Mouse (Mus musculus) frontal cortex, adult 2 months (tissue): ENCODE measurements around the gene Col6a3. TPM values are rescaled to one million over a fixed set of nuclear protein-coding genes. Genes with fewer than 3 reads are reported as not detected.
A peak's percentile ranks its signal among the peaks of the same experiment; 100 is the strongest.

ENCODE experiments used
- DNase-seq, 2 experiments: peaks; one replicate each; pipeline ENCODE4 v3.0.0; 2022; ENCODE audit warnings: low spot score in 1 of 2; ENCODE audit errors: extremely low spot score in 1 of 2
- polyA plus RNA-seq: library from polyadenylated mRNA; depleted of rRNA; stranded (reverse); fragments of >200 nt; gene quantifications from 2 replicates; pipeline ENCODE4 v1.2.3, GENCODE M21; 2012; rRNA removed

Gene Col6a3
- polyA plus RNA-seq = 1.5 and 2.2 TPM in 2 replicates

- DNase-seq = no peak
These were observed at the start of gene Col6a3 for GRCm38 (mm10) chr1:90843836-90844235. Col6a3 (minus strand) TSS chr1:90843971.

GRCm38 (mm10) chr1:90885771-90886460, 42.1 kb upstream of the Col6a3 start:
- DNase-seq = no peak

DNA sequence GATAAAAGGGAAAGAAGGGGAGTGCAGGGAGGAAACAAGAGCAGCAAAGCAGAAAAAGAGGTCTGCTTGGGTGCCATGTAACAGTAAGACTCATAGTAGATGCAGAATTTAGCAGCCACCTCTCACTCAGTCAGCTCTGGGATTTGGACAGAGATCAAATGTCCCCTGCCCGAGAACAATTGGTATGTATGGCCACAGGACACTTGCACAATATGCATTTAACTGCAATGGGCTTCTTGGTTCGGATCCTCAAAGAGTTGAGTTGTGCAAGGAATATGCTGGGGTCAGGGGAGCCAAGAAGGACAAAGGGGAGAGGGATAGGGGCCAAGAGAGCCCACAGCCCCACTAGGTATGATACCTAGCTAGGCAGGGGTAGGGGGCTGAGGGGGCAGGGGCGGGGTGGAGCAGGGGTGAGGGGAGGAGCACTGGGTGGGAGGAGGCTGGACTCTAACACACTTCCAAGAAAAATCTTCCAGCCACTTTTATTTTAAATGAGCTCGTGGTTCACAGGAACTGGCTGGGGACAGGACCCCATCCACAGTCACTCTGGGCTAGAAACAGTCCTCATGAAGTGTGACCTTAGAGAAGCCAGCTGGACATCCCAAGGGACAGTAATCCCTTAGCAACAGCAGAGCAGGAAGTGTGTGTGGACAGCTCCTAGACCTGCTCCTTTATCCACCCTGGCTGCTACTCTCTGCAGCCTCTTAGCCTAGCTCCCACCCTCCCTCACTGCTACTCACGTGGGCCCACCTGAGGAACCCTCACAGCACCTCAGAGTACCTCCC, 32.9 kb upstream of the Col6a3 start:
- DNase-seq = no peak

DNA sequence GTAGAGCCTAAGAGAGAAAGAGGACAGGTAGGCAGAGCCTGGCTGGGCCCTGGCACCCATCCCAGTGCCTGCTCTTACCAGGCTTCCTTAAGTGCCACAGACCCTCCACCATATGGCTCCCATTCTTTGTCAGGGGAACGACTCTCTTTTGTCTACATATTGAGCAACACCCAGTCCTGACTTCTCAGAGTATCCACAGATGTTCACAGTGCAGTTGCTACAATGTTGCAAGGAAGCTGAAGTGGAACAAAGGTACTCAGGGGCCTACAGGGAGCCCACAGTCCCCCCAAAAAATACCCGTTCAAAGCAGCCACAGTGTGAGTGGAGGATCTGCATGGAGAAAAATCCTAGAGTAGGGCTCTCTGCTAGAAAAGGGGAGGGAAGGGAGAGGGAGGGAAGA, 32.2 kb upstream of the Col6a3 start:
- no peak for DNase-seq

DNA sequence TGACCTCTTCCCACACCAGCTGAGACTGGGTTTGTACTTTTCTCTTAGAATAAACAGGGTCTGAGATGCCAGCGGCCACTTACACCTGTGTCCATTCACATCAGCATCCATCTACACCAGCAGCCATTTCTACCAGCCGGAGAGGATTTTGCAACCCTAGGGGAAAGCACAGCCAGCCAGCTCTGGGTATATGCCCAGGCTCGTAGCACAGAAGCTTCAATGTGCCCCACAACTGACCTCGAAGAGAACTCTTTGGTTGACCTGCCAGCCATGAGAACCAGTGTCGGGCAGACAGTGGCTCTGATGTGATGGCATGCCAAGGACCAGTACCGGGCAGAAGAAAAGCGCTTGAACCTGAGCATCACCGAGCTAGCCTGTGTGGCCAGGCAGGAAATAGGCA, 31.6 kb upstream of the Col6a3 start:
- DNase-seq = no peak

DNA sequence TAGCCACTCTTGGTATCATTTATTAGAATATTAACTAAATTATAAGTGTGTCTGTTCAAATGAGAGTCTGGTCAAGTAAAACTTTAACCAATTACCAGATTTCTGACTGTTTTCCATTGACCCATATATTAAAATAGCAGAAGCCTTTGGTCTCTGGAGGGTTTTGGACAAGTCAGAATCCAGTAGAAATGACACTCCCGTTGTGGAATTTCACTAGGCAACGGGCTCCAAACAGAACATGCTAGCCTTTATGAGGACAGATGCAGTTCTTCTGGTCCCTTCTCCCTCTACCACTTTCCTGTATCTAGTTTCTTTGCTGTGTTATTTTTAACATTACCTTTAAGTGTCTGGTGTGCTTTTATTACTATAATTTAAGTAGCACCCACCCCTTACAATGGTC, 26.8 kb upstream of the Col6a3 start:
- no peak for DNase-seq

GRCm38 (mm10) chr1:90866734-90867133, 23.0 kb upstream of the Col6a3 start:
- no peak for DNase-seq

- DNase-seq = no peak
These were observed 12.1 kb upstream of the Col6a3 start for GRCm38 (mm10) chr1:90855880-90856279.

DNA sequence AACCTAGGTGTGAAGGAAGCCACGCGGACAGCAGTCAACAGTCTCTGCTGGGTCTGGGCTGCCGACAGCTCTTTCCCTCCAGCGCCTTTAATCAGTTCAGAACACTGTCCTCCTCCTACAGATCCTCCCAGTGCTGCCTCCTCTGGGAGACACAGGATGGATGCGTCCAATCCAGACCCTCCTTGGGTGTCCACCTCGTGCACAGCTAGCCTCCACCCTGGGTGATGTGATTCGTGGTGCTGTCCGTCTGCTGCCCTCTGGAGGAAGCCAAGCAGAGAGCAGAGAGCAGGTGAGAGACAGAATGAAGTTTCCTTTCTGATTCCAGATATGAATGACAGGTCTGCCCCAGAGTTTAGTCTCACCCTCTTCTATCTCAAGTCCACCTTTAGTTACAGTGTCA, 6.1 kb upstream of the Col6a3 start:
- peak in 1 of 2 experiments; percentile 42 for DNase-seq

DNA sequence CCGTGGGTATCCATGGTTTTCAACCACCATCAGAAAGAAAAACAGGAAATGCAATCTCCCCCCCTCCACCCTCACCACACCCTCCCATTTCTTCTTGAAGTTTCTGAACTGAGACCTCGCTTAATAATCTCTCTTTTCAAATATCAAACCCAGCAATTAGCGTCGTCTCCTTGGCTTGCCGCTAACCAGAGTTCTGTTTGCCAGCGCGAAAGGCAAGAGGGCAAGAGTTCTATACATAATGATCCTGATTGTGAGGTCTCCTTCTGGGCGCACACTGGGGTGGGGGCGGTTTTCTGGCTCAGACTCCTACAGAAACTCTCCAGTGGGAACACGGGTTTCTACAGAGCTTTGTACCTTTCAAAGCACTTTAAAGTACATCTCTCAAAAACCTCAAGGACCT, 1.4 kb upstream of the Col6a3 start:
- no peak for DNase-seq

- no peak for DNase-seq
These were observed 783 bp downstream of the Col6a3 start for GRCm38 (mm10) chr1:90842789-90843587.

DNA sequence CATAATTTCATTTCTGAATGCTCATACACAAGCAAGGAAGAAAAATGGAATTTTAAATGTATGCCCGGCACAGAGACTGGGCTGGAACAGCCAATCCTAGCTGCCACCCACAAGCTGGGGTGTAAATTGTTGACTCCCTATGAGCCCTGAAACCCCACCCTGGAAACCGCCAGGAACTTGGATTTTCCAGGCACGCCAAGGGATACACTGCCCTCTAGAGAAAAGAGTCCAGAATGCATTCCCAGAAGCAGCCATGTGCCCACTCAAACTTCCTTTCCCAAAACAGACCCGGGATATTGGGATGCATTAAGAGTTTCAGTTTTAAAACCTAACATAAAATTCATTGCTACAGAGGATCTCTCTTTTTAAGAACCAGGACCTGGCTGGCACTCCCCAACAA, 3.5 kb downstream of the Col6a3 start:
- DNase-seq = peak; percentile 7 to 85

DNA sequence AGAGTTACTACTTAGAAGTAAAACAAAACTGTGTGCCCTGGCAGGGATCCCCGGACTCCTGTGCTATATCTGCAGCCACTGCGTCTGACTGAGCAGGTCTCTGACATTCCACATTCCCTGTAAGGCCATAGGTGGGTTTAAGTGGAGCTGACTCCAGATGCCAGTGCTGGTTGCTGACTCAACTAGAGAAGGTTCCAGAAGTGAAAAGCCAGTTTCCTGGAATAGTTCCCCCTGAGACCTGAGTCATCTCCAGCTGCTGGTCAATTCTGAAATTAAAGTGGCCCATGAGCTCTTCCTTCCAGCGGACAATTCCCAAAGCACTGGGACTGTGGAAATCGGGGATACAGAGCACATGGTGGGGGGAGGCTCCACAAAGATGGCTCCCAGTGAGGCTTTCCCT, 5.1 kb downstream of the Col6a3 start:
- peak in 1 of 2 experiments; percentile 22 for DNase-seq

GRCm38 (mm10) chr1:90838221-90838620, 5.5 kb downstream of the Col6a3 start:
- peak; percentile 67 to 85 for DNase-seq

DNA sequence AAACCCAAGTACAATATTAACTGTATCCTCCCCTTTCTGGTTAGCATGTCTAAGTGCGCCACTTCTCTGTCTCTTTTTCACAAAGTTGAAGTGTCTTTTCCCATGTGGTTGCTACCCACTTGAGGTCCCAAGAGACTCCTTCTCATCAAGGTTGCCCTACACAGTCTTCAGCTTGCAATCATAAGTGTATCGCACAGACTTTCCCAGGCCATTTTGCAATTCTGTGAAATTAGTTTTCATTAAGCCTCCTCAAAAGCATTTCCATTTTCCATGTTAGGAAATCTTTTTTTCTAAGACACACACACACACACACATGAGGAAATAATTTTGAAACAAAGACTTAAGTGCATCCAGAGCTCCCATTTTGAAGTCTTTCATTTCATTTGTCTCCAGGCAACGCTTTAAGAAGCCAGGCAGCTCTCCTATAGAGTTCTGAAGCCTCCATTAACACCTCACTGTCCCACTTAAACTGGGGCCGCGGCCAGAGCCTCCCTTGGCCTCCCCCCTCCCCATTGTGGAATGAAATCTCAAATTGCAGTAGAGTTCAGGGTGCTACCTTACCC, 7.5 kb downstream of the Col6a3 start:
- DNase-seq = no peak

DNA sequence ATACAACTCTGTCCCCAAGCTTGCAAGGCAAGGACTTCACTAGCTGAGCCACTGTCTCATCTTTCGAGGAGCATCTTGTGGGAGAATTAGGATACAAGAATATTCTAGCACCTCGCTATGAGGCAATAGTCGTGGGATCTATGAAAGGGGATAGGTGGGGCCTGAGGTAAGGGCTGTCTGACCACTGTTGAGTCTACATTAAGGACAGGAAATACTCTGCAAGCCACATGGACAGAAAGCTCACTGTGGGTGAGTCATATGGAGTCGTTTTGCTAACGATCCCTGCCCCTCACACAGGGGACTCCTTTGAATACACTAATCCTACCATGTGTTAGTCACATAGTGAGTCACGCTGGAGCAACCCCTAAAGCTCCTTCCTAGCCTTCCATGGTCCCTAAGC, 9.1 kb downstream of the Col6a3 start:
- no peak for DNase-seq

DNA sequence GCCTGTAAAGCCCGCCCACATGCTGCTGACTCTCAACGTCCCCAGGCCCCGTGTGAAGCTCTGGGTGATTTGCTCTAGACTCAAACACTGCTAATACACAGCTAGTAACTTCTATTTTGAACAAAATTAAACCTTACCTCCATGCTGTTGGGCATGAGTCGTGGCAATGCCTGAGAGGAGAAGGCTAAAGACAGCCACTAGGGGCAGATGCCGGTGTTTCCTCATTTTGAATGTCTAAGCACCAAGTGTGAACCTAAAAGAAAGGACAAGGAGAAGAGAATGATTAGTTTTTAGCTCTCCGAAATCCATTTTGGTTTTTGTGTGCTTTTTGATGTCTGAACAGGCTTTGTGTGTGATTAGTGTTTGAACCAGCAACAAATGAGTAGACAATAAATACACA, 13.8 kb downstream of the Col6a3 start:
- no peak for DNase-seq

DNA sequence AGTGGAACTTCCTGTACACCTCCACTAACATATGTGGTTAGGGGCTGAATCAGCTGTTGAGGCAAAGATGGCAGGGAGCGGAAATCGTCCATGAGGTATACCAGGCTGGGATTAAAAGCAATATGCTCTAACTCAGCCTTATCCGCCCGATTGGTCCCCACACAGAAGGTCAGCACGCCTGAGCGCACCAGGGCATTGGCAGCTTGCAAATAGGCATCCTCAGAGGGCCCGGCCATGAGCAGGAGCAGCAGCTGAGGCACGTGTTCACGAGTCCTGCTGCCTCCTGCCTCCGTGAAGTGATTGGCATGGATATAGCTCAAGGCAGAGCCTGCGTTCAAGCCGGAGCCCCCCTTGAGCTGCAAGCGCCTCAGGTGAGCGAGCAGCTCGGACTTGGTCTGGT, 30.5 kb downstream of the Col6a3 start:
- no peak for DNase-seq

GRCm38 (mm10) chr1:90808930-90809329, 34.8 kb downstream of the Col6a3 start:
- peak in 1 of 2 experiments; percentile 10 for DNase-seq

DNA sequence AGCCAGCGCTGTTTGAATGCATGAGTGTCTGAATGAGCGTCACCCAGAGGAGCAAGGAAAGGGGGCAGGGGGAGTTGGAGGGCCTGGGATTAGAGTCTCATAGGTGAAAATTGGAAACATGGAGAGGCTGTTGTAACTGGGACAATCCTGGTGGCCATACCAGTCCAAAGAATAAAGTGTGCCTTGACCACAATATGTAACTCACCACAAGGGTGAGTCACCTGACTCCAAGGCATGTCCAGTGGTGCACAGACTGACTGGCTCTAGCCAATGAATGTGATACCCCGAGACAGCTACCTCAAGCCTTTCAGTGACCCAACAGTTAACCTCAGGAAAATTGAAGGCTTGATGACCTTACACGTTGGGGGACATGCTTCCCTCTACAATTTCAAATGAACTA, 40.7 kb downstream of the Col6a3 start:
- no peak for DNase-seq

DNA sequence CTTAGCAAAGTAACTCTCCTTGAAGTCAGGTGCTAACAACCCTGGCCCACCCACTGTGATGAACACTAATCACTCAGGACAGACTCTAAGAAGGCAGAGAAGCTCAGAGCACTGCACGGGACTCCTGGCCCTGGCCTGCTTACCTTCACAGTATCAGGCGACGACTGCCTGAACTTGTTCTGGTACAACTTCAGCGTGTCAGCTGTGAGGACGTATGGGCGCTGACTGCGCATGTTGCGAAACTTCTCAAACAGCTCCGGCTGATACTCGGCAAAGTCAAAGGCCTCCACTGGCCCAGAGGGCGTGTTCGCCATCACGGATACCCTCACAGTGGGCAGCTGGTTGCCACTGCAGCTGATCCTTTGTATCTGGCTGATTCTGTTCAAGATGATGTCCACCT, 42.7 kb downstream of the Col6a3 start:
- no peak for DNase-seq
